Mouse (Mus musculus): Measurements from ENCODE around the gene Epb41l4b. TPM values are rescaled to one million over a fixed set of nuclear protein-coding genes. Genes with fewer than 3 reads are reported as not detected.

Epb41l4b gene
- polyA plus RNA-seq, 1 experiment from 2014 or later, result 2.3 TPM

DNA sequence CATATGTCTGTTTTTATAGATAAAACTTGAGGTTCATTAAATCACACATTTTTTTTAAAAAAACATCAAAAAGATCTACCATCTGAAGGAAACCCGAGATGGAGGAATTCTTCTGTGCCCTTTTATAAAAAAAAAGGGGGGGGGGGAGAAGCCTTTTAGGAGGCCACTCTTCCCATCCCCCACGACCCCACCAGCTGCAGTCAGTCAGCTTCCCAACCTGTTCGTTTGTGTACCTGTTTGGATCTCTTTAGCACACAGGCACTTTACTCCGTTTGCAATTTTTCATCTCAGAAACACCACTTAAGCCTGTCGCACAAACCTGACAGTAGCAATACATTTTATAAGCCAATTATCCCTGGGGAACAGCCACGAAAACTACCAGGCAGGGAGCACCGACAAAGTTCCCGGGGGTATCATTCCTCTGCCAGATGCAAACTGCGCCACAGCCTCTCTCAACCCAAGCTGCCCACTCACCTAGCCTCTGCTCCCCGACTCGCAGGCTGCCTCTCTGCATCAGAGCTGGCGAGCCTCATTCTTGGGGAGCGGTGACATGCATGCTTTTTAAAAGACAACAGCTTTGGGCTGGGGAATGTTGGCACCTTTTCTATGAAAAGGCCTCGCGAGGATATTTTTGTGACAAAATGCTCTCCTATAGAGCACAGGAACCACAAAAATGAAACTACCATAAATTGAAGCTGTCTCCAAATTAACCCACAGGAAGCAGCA is 2.1 kb downstream of the Epb41l4b start:
- H3K36me3 ChIP-seq (ENCODE audit: control insufficient read depth, insufficient read depth, low read length), result no peaks in the 10 kb centered on the region
- ATAC-seq (replicated peaks; ENCODE audit: low FRiP score) (no peak), DNase-seq (ENCODE audit: low spot score) (no peak)
- H3K27me3 ChIP-seq (replicated peaks; ENCODE audit: control insufficient read depth, insufficient read depth, low read length), result peaks cover 52% of the 10 kb centered on the region
- H3K4me2 ChIP-seq, result peak overlapping the region; percentile 90
- no peak overlapping the region for H3K27ac ChIP-seq (ENCODE audit: low read depth, low read length)
- peaks cover 3% of the 10 kb centered on the region; the same call in 1 of the 2 replicates for H3K4me1 ChIP-seq (replicated peaks; ENCODE audit: control insufficient read depth, insufficient read depth, low read length)
- no peaks in the 10 kb centered on the region for H3K9me3 ChIP-seq (ENCODE audit: control insufficient read depth, low read length)
- peak overlapping the region; percentile 70 for H3K4me3 ChIP-seq (ENCODE audit: low read depth, low read length)
- no peak overlapping the region for H3K9ac ChIP-seq (ENCODE audit: low read depth, low read length)
- 30% methylated on average over 15 of the region's 15 CpGs for WGBS

DNA sequence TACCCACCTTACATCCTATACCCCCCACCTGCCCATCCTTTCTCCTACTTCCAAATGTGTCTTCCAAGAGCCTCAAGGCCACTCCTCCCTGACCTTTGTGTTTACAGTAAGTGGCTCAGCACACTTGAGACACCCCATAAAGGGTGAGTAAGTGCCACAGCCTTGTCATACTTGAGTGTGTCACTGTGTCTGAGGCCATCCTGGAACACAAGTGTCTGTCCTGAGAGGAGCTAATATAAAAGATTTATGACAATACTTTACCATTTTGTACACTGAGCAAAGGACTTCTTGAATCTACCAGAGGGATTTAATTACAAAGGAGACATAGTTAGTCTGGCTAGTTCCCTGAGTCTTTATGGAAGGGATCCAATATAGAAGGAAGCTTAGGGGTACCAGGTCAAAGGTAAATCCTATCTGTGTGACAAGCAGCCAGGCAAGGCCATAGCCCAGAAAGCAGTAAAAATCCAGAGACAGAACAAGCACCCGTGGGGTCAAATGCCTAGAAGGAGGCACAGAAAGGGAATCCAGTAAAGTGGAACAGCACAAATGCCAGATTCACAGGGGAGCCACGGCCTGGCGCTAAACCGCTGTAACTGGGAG is 2.9 kb downstream of the Epb41l4b start:
- Histone ChIP-seq H3K9me3 (ENCODE audit: control insufficient read depth, low read length) (no peaks in the 10 kb centered on the region), H3K4me1 (replicated peaks; ENCODE audit: control insufficient read depth, insufficient read depth, low read length) (peaks cover 3% of the 10 kb centered on the region; the same call in 1 of the 2 replicates), H3K27me3 (replicated peaks; ENCODE audit: control insufficient read depth, insufficient read depth, low read length) (peaks cover 51% of the 10 kb centered on the region), H3K4me2 (no peak overlapping the region), H3K9ac (ENCODE audit: low read depth, low read length) (no peak overlapping the region), H3K27ac (ENCODE audit: low read depth, low read length) (no peak overlapping the region), H3K36me3 (ENCODE audit: control insufficient read depth, insufficient read depth, low read length) (no peaks in the 10 kb centered on the region), H3K4me3 (ENCODE audit: low read depth, low read length) (no peak overlapping the region)
- WGBS, result 72% methylated on average over 4 of the region's 4 CpGs
- no peak for ATAC-seq (replicated peaks; ENCODE audit: low FRiP score)
- DNase-seq (ENCODE audit: low spot score), result no peak

DNA sequence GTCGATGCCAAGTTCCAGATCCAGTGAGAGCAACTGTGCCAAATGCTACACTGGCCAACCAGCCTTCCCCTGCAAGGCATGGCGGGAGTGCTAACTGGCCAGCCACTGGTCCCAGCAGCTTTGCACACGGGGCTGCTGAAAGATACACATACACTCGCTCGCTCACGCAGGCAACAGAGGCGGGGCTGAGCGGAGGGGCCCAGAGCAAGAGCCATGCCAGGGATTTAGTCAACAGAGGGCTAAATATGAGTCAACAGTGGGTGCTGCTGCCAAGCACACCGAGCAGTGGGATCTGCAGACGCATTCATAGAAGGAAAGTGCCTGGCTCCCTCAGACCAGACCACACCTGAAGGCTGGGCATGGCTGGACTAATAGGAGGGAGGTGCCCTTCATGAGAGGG is 3.8 kb downstream of the Epb41l4b start:
- H3K36me3 ChIP-seq (ENCODE audit: control insufficient read depth, insufficient read depth, low read length), result no peaks in the 10 kb centered on the region
- H3K4me1 ChIP-seq (replicated peaks; ENCODE audit: control insufficient read depth, insufficient read depth, low read length), result peaks cover 3% of the 10 kb centered on the region; the same call in 1 of the 2 replicates
- H3K9me3 ChIP-seq (ENCODE audit: control insufficient read depth, low read length), result no peaks in the 10 kb centered on the region
- no peak overlapping the region for H3K27ac ChIP-seq (ENCODE audit: low read depth, low read length)
- H3K4me2 ChIP-seq, result no peak overlapping the region
- ATAC-seq (replicated peaks; ENCODE audit: low FRiP score) (no peak), DNase-seq (ENCODE audit: low spot score) (no peak)
- H3K9ac ChIP-seq (ENCODE audit: low read depth, low read length), result no peak overlapping the region
- no peak overlapping the region for H3K4me3 ChIP-seq (ENCODE audit: low read depth, low read length)
- peaks cover 46% of the 10 kb centered on the region for H3K27me3 ChIP-seq (replicated peaks; ENCODE audit: control insufficient read depth, insufficient read depth, low read length)
- 61% methylated on average over 10 of the region's 10 CpGs for WGBS

DNA sequence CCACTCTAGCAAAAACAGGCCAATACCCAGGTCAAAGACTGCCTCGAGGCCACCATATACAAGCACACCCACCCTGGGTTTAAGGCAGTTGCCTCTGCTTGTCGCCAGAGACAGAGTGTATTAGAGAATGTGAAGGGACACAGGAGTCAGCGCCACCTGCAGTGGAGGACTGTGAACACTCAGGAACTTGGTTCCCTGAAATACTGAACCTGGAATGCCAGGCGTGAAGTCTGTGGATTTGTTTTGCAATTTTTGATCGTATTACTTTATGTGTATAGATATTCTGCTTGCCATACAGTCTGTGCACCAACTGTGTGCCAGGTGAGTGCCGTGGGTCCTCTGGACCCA is 5.2 kb downstream of the Epb41l4b start:
- no peak overlapping the region for H3K27ac ChIP-seq (ENCODE audit: low read depth, low read length)
- H3K4me1 ChIP-seq (replicated peaks; ENCODE audit: control insufficient read depth, insufficient read depth, low read length), result peaks cover 3% of the 10 kb centered on the region; the same call in 1 of the 2 replicates
- H3K27me3 ChIP-seq (replicated peaks; ENCODE audit: control insufficient read depth, insufficient read depth, low read length), result peaks cover 32% of the 10 kb centered on the region
- H3K4me3 ChIP-seq (ENCODE audit: low read depth, low read length), result no peak overlapping the region
- DNase-seq (ENCODE audit: low spot score) (no peak), ATAC-seq (replicated peaks; ENCODE audit: low FRiP score) (no peak)
- H3K9me3 ChIP-seq (ENCODE audit: control insufficient read depth, low read length), result no peaks in the 10 kb centered on the region
- no peak overlapping the region for H3K4me2 ChIP-seq
- H3K36me3 ChIP-seq (ENCODE audit: control insufficient read depth, insufficient read depth, low read length), result no peaks in the 10 kb centered on the region
- 68% methylated on average over 6 of the region's 6 CpGs for WGBS
- H3K9ac ChIP-seq (ENCODE audit: low read depth, low read length), result no peak overlapping the region

DNA sequence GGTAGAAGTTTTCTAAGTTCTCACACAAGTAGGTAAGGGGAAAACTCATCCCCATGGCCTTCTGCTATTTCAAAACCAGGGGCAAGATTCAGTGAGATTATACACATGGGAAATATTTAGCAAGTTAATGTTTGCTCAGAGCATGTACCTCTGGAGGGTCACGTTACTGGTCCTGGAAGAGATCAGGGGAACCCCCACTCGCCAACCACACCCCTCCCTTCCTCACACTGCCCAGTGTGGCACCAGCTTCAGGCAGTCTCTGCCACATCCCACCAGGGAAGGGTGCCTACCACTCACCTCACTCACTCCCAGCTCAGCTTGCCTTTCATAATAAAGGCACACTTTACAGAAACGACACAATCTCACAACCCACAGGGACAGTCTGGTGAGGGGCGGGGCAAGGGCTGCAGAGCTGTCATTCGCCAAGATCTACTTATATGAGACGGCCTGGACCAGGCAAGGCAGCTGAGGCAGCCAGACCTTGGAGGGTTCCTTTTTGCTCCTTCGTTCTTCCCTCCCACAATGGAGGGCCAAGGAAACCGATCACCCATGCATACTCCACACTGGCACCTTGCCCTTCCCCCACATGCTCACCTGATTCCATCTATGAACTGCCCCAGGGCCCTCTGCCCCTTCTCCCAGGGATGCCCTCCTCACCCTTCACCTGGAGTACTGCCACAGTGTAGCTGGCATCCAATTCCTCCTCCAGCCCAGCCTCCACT is 5.7 kb downstream of the Epb41l4b start:
- H3K9ac ChIP-seq (ENCODE audit: low read depth, low read length), result no peak overlapping the region
- no peak overlapping the region for H3K27ac ChIP-seq (ENCODE audit: low read depth, low read length)
- no peaks in the 10 kb centered on the region for H3K9me3 ChIP-seq (ENCODE audit: control insufficient read depth, low read length)
- DNase-seq (ENCODE audit: low spot score) (no peak), ATAC-seq (replicated peaks; ENCODE audit: low FRiP score) (no peak)
- H3K4me2 ChIP-seq, result no peak overlapping the region
- 63% methylated on average over 8 of the region's 8 CpGs for WGBS
- peaks cover 27% of the 10 kb centered on the region for H3K27me3 ChIP-seq (replicated peaks; ENCODE audit: control insufficient read depth, insufficient read depth, low read length)
- H3K4me3 ChIP-seq (ENCODE audit: low read depth, low read length), result no peak overlapping the region
- H3K4me1 ChIP-seq (replicated peaks; ENCODE audit: control insufficient read depth, insufficient read depth, low read length), result peaks cover 3% of the 10 kb centered on the region; the same call in 1 of the 2 replicates
- no peaks in the 10 kb centered on the region for H3K36me3 ChIP-seq (ENCODE audit: control insufficient read depth, insufficient read depth, low read length)

DNA sequence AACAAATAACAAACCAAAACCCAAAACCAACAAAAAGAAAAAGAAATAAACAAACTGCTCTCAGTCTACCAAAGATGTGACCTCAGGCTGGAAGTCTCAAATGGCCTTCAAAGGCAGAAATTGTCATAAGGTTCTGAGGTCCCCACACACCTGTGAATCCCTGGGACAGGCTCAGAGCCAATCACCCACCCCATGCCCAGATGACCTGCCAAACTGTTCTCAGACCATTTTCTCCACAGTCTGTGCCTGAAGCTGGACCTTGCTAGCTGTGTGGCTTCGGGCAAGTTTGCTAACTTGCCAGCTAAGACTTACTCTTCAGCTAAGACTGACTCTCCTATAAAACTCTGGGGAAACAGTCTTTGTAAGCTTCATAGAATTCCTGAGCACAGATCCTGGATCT is 7.8 kb downstream of the Epb41l4b start:
- no peaks in the 10 kb centered on the region for H3K4me1 ChIP-seq (replicated peaks; ENCODE audit: control insufficient read depth, insufficient read depth, low read length)
- DNase-seq (ENCODE audit: low spot score), result no peak
- peaks cover 8% of the 10 kb centered on the region for H3K27me3 ChIP-seq (replicated peaks; ENCODE audit: control insufficient read depth, insufficient read depth, low read length)
- H3K9ac ChIP-seq (ENCODE audit: low read depth, low read length), result no peak overlapping the region
- no peak overlapping the region for H3K4me2 ChIP-seq
- H3K27ac ChIP-seq (ENCODE audit: low read depth, low read length), result no peak overlapping the region
- 63% methylated on average over 1 of the region's 1 CpGs for WGBS
- ATAC-seq (replicated peaks; ENCODE audit: low FRiP score), result no peak
- no peaks in the 10 kb centered on the region for H3K36me3 ChIP-seq (ENCODE audit: control insufficient read depth, insufficient read depth, low read length)
- no peaks in the 10 kb centered on the region for H3K9me3 ChIP-seq (ENCODE audit: control insufficient read depth, low read length)
- H3K4me3 ChIP-seq (ENCODE audit: low read depth, low read length), result no peak overlapping the region

DNA sequence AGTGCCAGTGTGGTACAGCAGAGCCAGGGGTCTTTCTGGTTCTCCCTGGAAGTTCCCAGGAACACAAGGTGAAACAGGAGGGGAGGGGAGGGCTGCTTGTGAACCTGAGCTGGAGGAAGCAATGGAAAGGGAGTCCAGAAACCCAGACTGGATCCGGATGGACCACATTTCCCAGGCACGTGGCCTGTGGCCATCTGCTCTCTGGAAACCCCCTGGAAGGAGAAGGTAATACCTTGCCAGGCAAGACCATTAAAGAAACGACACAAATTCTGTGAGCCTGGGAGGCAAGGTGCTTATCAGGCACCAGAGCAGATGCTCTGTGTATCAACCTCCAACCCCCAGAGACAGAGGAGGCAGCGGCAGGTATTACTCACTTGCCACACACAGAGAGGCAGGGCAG is 8.7 kb downstream of the Epb41l4b start:
- Histone ChIP-seq H3K27ac (ENCODE audit: low read depth, low read length) (no peak overlapping the region), H3K9me3 (ENCODE audit: control insufficient read depth, low read length) (no peaks in the 10 kb centered on the region), H3K4me3 (ENCODE audit: low read depth, low read length) (no peak overlapping the region), H3K9ac (ENCODE audit: low read depth, low read length) (no peak overlapping the region), H3K27me3 (replicated peaks; ENCODE audit: control insufficient read depth, insufficient read depth, low read length) (no peaks in the 10 kb centered on the region; the same call in 1 of the 2 replicates), H3K36me3 (ENCODE audit: control insufficient read depth, insufficient read depth, low read length) (no peaks in the 10 kb centered on the region), H3K4me2 (no peak overlapping the region), H3K4me1 (replicated peaks; ENCODE audit: control insufficient read depth, insufficient read depth, low read length) (no peaks in the 10 kb centered on the region)
- no peak for ATAC-seq (replicated peaks; ENCODE audit: low FRiP score)
- WGBS, result 47% methylated on average over 4 of the region's 4 CpGs
- DNase-seq (ENCODE audit: low spot score), result no peak

DNA sequence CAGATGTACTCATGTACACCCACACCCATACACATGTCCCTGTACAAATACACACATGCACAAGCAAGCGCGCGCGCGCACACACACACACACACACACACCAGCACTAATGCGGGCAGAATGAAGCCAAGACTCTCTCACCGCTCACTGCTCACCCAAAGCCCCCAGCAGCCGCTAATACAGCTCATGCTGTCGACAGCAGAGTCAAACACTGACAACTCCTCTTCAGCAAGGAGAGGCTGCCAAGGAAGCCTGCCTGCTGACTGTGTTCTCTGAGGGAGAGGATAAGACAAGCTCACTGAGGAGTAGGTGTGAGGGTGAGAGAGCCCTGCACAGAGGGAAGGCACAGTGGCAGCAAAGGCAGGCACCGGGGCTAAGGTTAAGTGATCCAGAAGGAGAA is 11.4 kb downstream of the Epb41l4b start:
- DNase-seq (ENCODE audit: low spot score), result no peak
- Histone ChIP-seq H3K4me3 (ENCODE audit: low read depth, low read length) (no peak overlapping the region), H3K4me1 (replicated peaks; ENCODE audit: control insufficient read depth, insufficient read depth, low read length) (no peaks in the 10 kb centered on the region), H3K9ac (ENCODE audit: low read depth, low read length) (no peak overlapping the region), H3K4me2 (no peak overlapping the region), H3K27ac (ENCODE audit: low read depth, low read length) (no peak overlapping the region), H3K36me3 (ENCODE audit: control insufficient read depth, insufficient read depth, low read length) (no peaks in the 10 kb centered on the region), H3K9me3 (ENCODE audit: control insufficient read depth, low read length) (no peaks in the 10 kb centered on the region), H3K27me3 (replicated peaks; ENCODE audit: control insufficient read depth, insufficient read depth, low read length) (no peaks in the 10 kb centered on the region)
- WGBS, result 90% methylated on average over 10 of the region's 10 CpGs
- ATAC-seq (replicated peaks; ENCODE audit: low FRiP score), result no peak

Measured in liver, embryonic 11.5 days (tissue).